Mouse (Mus musculus): ENCODE data around the gene Gnat1. TPM values are rescaled to one million over a fixed set of nuclear protein-coding genes. Genes with fewer than 3 reads are reported as not detected.
A peak's percentile ranks its signal among the peaks of the same experiment; 100 is the strongest.

Gnat1 gene
- polyA plus RNA-seq, 1 experiment = 0.28 TPM

GRCm38 (mm10) chr9:107628721-107629410, 50.6 kb downstream of the Gnat1 start:
- DNase-seq (ENCODE audit: extremely low spot score in 1 of 2, low spot score in 1 of 2) = no peak

- no peak for DNase-seq (ENCODE audit: extremely low spot score in 1 of 2, low spot score in 1 of 2)
These were observed 51.9 kb downstream of the Gnat1 start for GRCm38 (mm10) chr9:107627387-107628255.

- DNase-seq (ENCODE audit: extremely low spot score in 1 of 2, low spot score in 1 of 2) = peak in 1 of 2 experiments; percentile 84
These were observed 52.7 kb downstream of the Gnat1 start for GRCm38 (mm10) chr9:107626844-107627277.

DNA sequence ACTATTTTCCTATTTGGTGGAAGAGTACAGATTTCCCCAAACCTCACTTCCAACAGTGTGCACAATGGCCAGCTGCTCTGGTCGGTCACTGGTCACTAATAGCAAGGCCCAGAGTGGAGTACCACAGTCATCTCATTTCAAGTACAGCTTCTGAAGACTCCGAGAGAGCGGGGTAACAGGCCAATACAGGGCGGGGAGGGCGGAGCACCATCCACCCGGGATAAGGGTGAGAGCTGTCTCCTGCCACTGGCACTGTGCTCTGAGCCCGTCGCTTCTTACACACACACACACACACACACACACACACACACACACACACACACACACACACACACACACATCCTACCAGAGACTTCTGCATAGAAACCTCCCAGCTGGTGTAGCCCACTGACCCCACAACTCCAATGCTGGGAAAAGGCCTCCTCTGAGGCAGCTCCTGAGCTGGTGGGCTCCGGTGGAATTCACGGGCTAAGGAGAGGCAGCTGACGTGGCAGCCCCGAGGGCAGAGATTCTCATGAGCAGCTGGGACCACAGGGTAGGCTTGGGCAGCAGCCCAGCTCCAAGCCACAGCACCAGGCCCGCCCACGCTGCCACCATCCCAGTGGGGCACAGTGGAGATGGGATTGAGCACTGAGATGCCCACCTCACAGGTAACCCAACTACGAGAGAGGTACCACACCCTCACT, 53.2 kb downstream of the Gnat1 start:
- DNase-seq (ENCODE audit: extremely low spot score in 1 of 2, low spot score in 1 of 2) = no peak

DNA sequence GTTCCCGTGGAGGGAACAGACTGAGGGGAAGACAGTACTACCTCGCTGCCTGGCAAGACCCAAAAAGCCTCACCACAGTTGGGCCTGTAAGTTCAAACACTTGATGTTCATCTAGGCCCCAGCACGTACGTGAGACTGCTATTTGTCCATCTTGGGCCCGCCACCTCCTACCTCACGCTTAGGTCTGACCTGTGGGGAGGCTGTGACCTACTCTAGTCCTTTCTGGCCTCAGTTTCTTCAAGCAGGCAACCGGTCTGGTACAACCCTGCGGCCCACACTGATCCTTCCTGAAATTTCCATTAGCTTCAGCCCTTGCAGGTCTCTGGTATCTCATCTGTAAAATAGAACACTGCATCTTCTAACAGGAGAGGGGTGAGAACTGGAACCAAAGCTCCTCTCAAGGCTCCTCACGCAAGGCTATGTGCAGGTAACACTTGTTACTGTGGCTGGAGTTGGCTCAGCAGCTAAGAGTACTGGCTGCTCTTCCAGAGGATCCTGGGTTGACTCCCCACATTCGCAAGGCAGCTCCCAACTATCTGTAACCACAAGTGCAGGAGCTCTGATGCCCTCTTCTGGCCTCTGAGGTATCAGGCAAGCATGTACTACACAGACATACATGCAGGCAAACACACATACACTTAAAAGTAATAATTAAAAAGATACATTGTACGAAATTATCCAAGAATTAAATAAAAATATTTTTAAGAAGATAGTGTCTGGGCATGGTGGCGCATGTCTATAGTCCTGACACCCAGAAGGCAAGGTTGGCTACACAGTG, 54.0 kb downstream of the Gnat1 start:
- no peak for DNase-seq (ENCODE audit: extremely low spot score in 1 of 2, low spot score in 1 of 2)

GRCm38 (mm10) chr9:107624951-107625350, 54.6 kb downstream of the Gnat1 start:
- DNase-seq (ENCODE audit: extremely low spot score in 1 of 2, low spot score in 1 of 2) = no peak

DNA sequence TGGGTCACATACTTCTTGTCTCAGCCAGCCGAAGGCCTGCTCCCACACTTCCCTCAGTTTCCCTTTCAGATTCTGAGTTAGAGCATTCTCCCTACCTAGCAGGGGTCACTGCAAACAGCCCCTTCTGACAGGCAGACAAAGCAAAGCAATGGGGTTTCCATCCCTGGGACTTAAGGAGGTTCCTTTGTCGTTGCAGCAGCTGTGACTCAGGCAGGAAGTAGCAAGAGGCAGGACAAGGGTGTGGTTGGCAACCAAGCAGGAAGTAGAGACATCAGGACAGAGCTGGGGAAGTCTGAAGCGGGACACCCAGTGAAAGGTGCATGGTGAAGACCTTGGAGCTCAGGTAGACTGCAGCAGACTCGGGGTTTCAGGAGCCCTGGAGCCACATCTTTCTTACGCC, 55.0 kb downstream of the Gnat1 start:
- DNase-seq (ENCODE audit: extremely low spot score in 1 of 2, low spot score in 1 of 2) = no peak

Other genes starting within 250 kb of the Gnat1 start
- gene Tmem115, start 145.8 kb downstream of the Gnat1 start, polyA plus RNA-seq (2012; rRNA removed) = 29.7 and 32.1 TPM in 2 replicates
- 27.0 and 27.2 TPM in 2 replicates for gene Cyb561d2, start 137.5 kb downstream of the Gnat1 start, polyA plus RNA-seq (2012; rRNA removed)
- gene Nprl2, start 137.5 kb downstream of the Gnat1 start, polyA plus RNA-seq (2012; rRNA removed) = 65.1 and 65.7 TPM in 2 replicates
- 6.1 and 7.8 TPM in 2 replicates for gene Zmynd10, start 132.4 kb downstream of the Gnat1 start, polyA plus RNA-seq (2012; rRNA removed)
- gene Rassf1, start 128.2 kb downstream of the Gnat1 start, polyA plus RNA-seq (2012; rRNA removed) = 25.0 and 25.2 TPM in 2 replicates
- 120 and 133 TPM in 2 replicates for gene Tusc2, start 116.5 kb downstream of the Gnat1 start, polyA plus RNA-seq (2012; rRNA removed)
- gene Hyal2, start 111.8 kb downstream of the Gnat1 start, polyA plus RNA-seq (2012; rRNA removed) = 11.1 and 12.1 TPM in 2 replicates
- 5.0 and 5.5 TPM in 2 replicates for gene Hyal1, start 102.8 kb downstream of the Gnat1 start, polyA plus RNA-seq (2012; rRNA removed)
- 15.9 and 18.3 TPM in 2 replicates for gene Naa80, start 100.8 kb downstream of the Gnat1 start, polyA plus RNA-seq (2012; rRNA removed)
- 0.69 and 0.74 TPM in 2 replicates for gene Hyal3, start 98.9 kb downstream of the Gnat1 start, polyA plus RNA-seq (2012; rRNA removed)
- 17.5 and 18.8 TPM in 2 replicates for gene Ifrd2, start 92.1 kb downstream of the Gnat1 start, polyA plus RNA-seq (2012; rRNA removed)
- 2.1 and 3.4 TPM in 2 replicates for gene Sema3b, start 70.5 kb downstream of the Gnat1 start, polyA plus RNA-seq (2012; rRNA removed)
- gene Gnai2, start 44.3 kb downstream of the Gnat1 start, polyA plus RNA-seq (2012; rRNA removed) = 334 and 351 TPM in 2 replicates
- gene Slc38a3, start 10.2 kb downstream of the Gnat1 start, polyA plus RNA-seq (2012; rRNA removed) = 256 and 260 TPM in 2 replicates
- gene Sema3f, start 30.8 kb upstream of the Gnat1 start, polyA plus RNA-seq (2012; rRNA removed) = 21.2 and 22.3 TPM in 2 replicates
- gene Rbm5, start 91.3 kb upstream of the Gnat1 start, polyA plus RNA-seq (2012; rRNA removed) = 152 and 180 TPM in 2 replicates
- gene Rbm6, start 193.5 kb upstream of the Gnat1 start, polyA plus RNA-seq (2012; rRNA removed) = 70.3 and 70.8 TPM in 2 replicates
- gene Mon1a, start 208.4 kb upstream of the Gnat1 start, polyA plus RNA-seq (2012; rRNA removed) = 28.2 and 28.5 TPM in 2 replicates
- gene Mst1r, start 227.2 kb upstream of the Gnat1 start, polyA plus RNA-seq (2012; rRNA removed) = 1.2 and 2.1 TPM in 2 replicates
- gene Actl11, start 248.8 kb upstream of the Gnat1 start, polyA plus RNA-seq (2012; rRNA removed) = not detected in 2 replicates

Data from frontal cortex, adult 2 months (tissue).